Mouse (Mus musculus) urinary bladder, postnatal 0 days (tissue): ENCODE measurements around the gene Tacc2. TPM values are rescaled to one million over a fixed set of nuclear protein-coding genes. Genes with fewer than 3 reads are reported as not detected.

Experiments used
- polyA plus RNA-seq: library from polyadenylated mRNA; unstranded; fragments of >200 nt; fragmentation: Nextera tagmentation; extraction: Ambion mirVana; gene quantifications from 2 replicates; pipeline ENCODE4 v1.2.1, GENCODE M21; 2015

Tacc2 gene
- polyA plus RNA-seq, result 39.3 and 45.1 TPM in 2 replicates

GRCm38 (mm10) chr7:130577388-130578003 lies at the start of gene Tacc2:
TSS of gene Tacc2 (plus strand) at chr7:130577438.

GRCm38 (mm10) chr7:130572821-130573220 lies 4.4 kb upstream of the Tacc2 start, which contains the start of gene Nsmce4a:
TSS of gene Nsmce4a (minus strand) at chr7:130573118.

GRCm38 (mm10) chr7:130773914-130774630 lies 196.8 kb downstream of the Tacc2 start, which contains the start of gene Btbd16:
TSS of gene Btbd16 (plus strand) at chr7:130774069.

Other genes with a start within 250 kb of the Tacc2 start
- 71.1 and 72.0 TPM in 2 replicates for gene Ate1, start 57.1 kb upstream of the Tacc2 start, polyA plus RNA-seq
- gene Nsmce4a, start 4.3 kb upstream of the Tacc2 start, polyA plus RNA-seq, result 84.4 and 91.5 TPM in 2 replicates
- gene Btbd16, start 196.6 kb downstream of the Tacc2 start, polyA plus RNA-seq, result not detected in 2 replicates